Mouse (Mus musculus): ENCODE measurements around the gene Hectd4.

Gene Hectd4

GRCm38 (mm10) chr5:121233726-121234125, 13.7 kb downstream of the Hectd4 start:
- DNase-seq (ENCODE audit: low spot score in 2 of 2), result no peak

DNA sequence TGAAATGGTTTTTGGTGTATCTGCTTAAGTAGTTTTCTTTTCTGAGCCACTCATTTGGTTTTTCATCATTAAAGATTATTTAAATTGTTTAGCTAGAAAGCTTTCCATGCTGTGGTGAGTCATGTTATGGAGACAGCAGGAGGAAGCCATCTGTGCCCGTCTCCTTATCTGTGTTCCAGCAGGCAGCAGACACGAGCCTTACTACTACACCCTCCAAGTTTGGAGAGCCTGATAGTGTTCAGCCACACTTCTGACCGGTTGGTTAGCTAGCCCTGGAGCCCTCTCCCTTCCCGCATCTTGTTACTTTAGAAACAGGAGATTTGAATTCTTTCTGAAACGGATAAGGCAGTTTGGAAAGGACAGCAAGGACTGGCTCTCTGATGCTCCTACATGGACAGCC, 16.2 kb downstream of the Hectd4 start:
- DNase-seq (ENCODE audit: low spot score in 2 of 2), result peak; percentile 55 to 75

- no peak for DNase-seq (ENCODE audit: low spot score in 2 of 2)
Observed at GRCm38 (mm10) chr5:121238208-121238607, 18.2 kb downstream of the Hectd4 start.

- peak in 1 of 2 experiments; percentile 62 for DNase-seq (ENCODE audit: low spot score in 2 of 2)
Observed at GRCm38 (mm10) chr5:121239846-121240245, 19.8 kb downstream of the Hectd4 start.

GRCm38 (mm10) chr5:121241182-121241581, 21.2 kb downstream of the Hectd4 start:
- DNase-seq (ENCODE audit: low spot score in 2 of 2), result no peak

DNA sequence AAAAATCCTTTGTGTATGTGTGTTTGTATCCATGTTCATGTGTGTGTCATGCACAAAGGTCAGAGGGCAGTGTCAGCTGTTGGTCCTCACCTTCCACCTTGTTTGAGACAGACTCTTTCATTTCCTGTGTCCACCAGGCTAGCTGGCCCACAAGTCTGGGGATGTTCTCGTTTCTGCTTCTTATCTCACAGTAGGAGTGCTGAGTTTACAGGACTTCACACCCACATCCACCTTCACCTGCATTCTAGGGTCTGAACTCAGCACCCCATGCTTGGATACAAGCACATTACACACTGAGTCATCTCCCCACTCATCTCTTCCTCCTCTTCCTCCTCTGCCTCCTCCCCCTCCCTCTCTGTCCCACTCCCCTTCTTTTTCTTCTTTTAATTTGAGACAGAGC, 22.2 kb downstream of the Hectd4 start:
- no peak for DNase-seq (ENCODE audit: low spot score in 2 of 2)

DNA sequence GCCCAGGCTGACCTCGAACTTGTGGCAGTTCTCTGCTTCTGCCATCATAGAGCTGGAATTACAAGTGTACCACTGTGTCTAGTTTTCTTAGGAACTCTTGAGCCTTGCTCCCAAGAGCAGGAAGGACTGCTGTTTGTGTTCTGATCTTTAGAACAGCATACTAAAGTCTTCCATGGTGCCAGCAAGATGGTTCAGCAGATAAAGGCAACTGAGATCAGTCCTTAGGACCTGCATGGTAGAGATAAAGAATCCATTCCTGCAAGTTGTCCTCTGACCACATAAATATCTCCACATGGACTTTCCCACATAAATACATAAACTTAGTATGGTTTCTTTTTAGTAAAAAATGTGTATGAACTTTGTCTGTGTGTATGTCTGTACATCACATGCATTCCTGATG, 22.7 kb downstream of the Hectd4 start:
- no peak for DNase-seq (ENCODE audit: low spot score in 2 of 2)

DNA sequence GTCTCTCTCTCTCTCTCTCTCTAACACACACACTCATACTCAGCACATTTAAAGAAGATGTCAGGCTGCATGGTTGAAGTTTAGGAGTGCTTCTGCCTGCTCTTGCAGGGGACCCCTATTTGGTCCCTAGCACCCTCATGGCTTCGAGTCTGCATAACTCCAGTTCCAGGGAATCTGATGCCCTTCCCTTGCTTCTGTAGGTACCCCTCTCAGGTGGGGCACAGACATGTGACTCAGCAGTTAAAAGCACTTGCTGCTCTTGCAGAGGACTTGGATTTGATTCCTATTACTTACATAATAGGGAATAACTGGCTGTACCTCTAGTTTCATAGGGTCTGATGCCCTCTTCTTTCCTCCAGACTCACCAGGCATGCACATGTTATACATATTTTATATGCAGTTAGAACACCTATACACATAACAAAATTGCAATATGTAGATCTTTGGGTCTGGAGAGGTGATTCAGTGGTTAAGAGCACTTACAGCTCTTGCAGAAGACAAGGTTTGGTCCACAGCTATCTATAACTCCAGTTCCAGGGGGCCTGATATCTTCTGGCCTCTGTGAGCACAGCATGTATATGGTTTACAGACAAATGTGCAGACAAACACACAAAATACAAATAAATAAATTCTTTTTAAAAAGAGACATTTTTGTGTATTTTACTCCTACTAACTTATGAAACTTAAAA, 23.8 kb downstream of the Hectd4 start:
- no peak for DNase-seq (ENCODE audit: low spot score in 2 of 2)

GRCm38 (mm10) chr5:121244365-121244731, 24.3 kb downstream of the Hectd4 start:
- no peak for DNase-seq (ENCODE audit: low spot score in 2 of 2)

DNA sequence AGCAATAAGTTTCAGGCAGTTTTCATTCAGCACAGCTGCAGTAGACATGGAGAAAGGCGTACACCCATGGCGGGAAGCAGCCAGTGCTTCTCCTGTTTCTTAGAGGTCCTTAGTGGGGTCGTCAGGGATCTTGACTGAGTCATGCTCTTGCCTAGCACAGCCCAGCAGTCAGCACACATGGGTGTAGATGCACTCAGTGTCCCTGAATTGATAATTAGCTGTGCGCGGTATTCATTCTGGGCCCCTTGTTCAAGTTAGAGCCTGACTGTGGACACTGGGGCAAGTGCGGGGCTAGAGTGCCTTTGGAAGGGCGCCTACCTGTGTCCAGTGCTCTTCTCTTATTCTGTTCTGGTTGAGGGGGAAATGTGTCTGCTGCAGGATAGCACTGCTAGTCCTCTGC, 25.2 kb downstream of the Hectd4 start:
- no peak for DNase-seq (ENCODE audit: low spot score in 2 of 2)

DNA sequence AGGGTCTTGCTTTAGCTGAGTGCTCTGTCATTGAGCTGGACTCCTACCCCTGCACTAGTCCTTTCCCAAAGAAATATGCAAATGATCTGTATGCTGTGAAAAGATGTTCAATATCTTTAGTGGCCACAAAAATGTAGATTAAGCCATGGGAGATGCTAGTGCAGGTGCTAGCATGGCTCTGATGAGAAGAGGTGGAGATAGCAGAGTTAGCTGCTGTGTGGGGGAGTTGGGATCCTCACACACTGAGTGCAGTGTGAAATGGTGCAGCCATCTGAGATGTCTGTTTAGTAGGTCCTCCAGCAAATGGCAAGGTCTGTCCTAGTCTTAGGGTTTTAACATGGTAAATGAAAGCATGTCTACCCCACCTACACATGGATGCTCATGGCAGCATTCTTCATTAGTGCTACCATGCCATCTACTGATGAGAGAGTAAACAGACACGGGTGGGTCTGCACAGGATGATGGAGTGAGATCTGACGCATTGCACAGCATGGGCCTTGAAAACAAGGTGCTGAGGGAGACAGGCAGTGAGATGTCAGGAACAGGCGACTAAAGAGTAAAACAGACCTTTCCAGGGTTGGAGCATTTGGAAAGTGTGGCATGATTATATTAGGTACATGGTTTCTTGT, 28.9 kb downstream of the Hectd4 start:
- no peak for DNase-seq (ENCODE audit: low spot score in 2 of 2)

GRCm38 (mm10) chr5:121249693-121250092, 29.7 kb downstream of the Hectd4 start:
- no peak for DNase-seq (ENCODE audit: low spot score in 2 of 2)

GRCm38 (mm10) chr5:121251813-121252212, 31.8 kb downstream of the Hectd4 start:
- DNase-seq (ENCODE audit: low spot score in 2 of 2), result no peak

DNA sequence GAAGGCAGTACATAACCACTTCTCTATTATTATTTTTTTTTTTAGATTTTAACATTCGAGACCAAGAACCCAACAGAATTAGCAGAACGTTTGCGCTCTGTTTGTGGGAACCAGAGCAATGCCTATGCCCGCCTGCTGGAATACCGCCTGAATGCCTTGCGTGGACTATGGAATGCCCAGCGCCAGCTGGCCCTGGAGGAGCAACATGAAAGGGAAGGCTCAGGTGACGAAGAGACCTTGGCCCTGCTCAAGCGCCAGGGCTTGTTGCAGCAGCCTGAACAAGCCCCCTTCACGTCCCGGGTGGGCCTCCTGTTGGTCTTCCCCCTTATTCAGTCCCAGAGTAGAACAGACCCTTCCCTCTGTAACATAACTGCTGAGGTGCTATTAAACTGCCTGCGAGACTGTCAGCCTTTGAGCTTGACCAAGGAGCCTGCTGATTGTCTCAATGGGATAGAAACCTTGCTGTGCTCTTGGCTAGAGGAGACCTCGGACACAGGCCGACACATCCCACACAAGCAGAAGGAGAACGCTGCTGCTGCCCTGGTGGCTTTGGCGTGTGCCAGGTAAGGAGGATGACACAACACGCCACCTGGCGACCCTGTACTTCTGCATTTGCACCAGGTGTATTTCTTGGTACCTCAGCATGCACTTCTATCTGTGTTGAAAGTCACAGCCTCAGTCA, 33.9 kb downstream of the Hectd4 start:
- no peak for DNase-seq (ENCODE audit: low spot score in 2 of 2)

DNA sequence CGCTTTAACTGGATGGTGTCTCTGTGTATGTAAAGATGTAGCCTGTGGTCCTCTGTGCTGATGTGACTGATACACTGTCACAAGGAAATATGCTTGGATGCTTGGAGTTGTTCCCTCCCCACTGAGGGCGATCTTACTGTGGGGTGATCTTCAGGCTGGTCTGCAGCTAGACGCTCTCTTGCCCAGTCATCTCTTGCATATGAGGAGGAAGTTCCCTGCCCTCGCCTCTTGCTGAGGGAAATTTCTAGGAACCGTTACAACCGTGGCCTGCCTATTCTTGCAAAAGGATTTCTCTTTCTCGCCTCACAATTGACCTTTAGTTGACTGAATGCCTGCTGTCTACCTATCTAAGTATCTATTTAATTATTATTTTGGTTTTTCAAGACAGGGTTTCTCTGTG, 35.0 kb downstream of the Hectd4 start:
- no peak for DNase-seq (ENCODE audit: low spot score in 2 of 2)

GRCm38 (mm10) chr5:121261806-121262205, 41.8 kb downstream of the Hectd4 start:
- no peak for DNase-seq (ENCODE audit: low spot score in 2 of 2)

DNA sequence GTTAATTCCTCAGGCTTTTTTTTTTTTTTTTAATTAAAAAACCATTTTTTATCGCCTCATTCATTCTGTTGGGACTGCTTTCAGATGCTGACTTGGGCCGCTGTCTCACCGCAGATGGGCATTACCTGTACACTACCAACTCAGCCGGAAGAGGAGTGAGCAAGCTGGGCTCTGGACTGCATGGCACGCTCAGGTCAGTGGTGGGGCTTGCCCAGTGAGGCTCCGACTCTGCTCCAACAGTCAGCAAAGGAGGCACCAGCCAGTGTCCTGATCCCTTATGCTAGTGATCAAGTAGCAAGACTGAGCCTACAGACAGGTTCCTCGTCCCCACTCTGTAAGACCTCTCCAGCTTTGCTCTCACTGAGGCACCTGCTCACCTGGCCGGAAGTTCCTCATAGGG, 42.4 kb downstream of the Hectd4 start:
- no peak for DNase-seq (ENCODE audit: low spot score in 2 of 2)

DNA sequence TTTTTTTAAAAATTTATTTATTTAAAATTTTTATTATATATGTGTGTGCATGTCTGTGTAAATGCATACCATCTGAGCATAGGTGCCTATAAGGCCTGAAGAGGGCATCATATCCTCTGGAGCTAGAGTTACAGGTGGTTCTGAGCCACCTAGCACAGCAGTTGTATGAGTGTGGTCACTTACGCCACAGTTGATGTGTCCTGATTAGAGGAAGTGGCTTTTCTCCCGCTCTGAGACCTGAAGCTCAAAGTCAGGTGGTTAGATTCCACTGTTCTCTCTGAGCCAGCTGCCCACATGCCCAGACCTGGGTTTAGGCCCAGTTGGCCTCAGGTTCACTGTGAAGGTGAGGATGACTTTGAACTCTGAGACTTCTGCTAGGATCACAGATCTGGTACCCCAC, 44.6 kb downstream of the Hectd4 start:
- DNase-seq (ENCODE audit: low spot score in 2 of 2), result no peak

DNA sequence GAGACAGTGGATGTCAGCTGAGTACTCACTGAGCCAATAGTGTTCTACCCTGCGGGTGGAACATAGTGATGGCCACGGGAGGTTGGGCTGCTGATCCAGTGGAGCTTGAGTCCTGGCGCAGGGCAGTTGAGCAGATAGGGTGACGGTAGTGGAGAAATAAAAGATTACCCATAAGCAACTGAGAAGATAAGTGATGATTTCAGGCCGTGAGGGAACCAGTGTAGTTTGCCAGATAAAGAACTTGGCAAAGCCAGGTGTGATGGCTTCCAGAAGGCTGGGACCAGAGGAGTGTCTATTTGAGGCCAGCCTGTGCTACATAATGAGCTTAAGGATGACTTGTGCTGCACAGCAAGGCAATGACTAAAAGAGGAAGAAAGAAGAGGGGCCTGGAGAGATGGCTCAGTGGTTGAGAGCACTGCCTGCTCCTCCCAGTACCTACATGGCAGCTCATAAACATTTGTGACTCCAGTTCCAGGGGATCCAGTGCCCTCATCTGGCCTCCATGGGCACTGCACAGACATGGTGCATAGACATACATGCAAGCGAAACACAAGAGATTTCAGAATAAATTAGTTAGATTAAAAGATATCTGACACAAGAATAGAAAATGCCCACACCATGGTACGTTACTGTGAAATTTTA, 46.8 kb downstream of the Hectd4 start:
- peak; percentile 53 to 64 for DNase-seq (ENCODE audit: low spot score in 2 of 2)

DNA sequence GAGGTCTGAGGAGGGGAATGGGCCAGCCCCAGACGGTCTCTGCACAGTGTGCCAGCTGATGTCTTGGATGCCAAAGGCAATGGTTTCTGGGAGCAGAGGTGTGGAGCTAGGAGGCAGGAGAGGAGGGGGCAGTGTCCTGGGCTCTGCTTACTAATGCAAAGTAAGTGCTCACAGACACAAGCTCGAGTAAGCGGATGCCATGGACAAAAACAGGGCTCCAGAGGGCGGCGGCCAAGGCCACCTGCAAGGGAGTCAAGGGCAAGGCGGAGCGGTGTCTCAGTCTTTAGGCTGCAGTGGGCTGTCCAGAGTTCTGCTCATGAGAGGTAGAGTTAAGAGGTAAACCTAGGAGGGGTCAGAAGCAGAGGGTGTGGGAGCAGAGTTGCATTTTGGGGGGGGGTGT, 51.0 kb downstream of the Hectd4 start:
- DNase-seq (ENCODE audit: low spot score in 2 of 2), result no peak

GRCm38 (mm10) chr5:121276808-121277207, 56.8 kb downstream of the Hectd4 start:
- DNase-seq (ENCODE audit: low spot score in 2 of 2), result no peak

DNA sequence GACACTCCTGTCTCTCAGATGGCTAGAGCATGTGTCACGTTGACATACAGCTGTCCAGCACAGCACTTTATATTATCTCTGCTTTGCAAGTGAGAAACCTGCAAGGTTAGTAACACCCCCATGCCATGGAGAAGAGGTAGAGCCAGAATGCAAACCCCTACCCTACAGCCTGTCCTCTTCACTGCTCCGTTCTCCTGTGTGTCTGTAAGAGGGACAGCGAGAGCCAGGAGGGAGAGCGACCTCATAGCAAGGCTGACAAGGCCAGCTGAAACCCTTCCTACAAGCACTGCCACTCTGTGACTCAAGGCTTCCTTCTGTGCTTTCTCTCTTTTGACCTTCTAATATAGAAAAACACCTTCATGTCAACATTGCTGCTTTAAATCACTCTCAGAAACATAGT, 60.4 kb downstream of the Hectd4 start:
- DNase-seq (ENCODE audit: low spot score in 2 of 2), result no peak

- no peak for DNase-seq (ENCODE audit: low spot score in 2 of 2)
Observed at GRCm38 (mm10) chr5:121283051-121283450, 63.0 kb downstream of the Hectd4 start.

Data from right cerebral cortex, postnatal 10 days (tissue).